Mouse (Mus musculus) megakaryocyte, adult 5-6 weeks (primary cell): ENCODE results near the gene Ttc12. TPM values are rescaled to one million over a fixed set of nuclear protein-coding genes. Genes with fewer than 3 reads are reported as not detected.

ENCODE experiments used
- ATAC-seq: 2 replicates; pipeline ENCODE4 v1.8.0; 2016; ENCODE audit warnings: mild to moderate bottlenecking, inconsistent platforms; ENCODE audit not compliant: poor library complexity, severe bottlenecking
- total RNA-seq, 2 experiments: library from RNA; stranded (forward) in 1 of 2; stranded (reverse) in 1 of 2; fragments of 153-499, 151-499 nt in 1 of 2; fragments of 221-1000, 200-1000 nt in 1 of 2; gene quantifications; 2 replicates each; pipeline versions ENCODE4 v1.2.3 to v1.2.4; 2015 to 2017

Ttc12 gene
- total RNA-seq, 2 experiments from 2014 or later = 1.7 TPM

- ATAC-seq = no peak
These were observed 90.0 kb downstream of the Ttc12 start for GRCm38 (mm10) chr9:49396006-49396405.

GRCm38 (mm10) chr9:49392242-49392641 is 93.8 kb downstream of the Ttc12 start:
- ATAC-seq = no peak

Other genes with a start within 250 kb of the Ttc12 start
- gene Gm4894, start 235.7 kb downstream of the Ttc12 start, total RNA-seq (2015) = not detected in 2 replicates
- gene Gm4894, start 235.7 kb downstream of the Ttc12 start, total RNA-seq (2017) = not detected in 2 replicates
- gene Drd2, start 145.6 kb downstream of the Ttc12 start, total RNA-seq (2015) = not detected in 2 replicates
- gene Drd2, start 145.6 kb downstream of the Ttc12 start, total RNA-seq (2017) = not detected in 2 replicates
- gene Ankk1, start 59.2 kb downstream of the Ttc12 start, total RNA-seq (2015) = not detected in 2 replicates
- not detected in 2 replicates for gene Ankk1, start 59.2 kb downstream of the Ttc12 start, total RNA-seq (2017)